Mouse (Mus musculus) left cerebral cortex, adult 8-10 months (tissue): ENCODE data around the gene Fam183b. TPM values are rescaled to one million over a fixed set of nuclear protein-coding genes. Genes with fewer than 3 reads are reported as not detected.
"Not testable (repeated sequence)": the region's sequence is repeated elsewhere in the genome, so short reads cannot be mapped to it uniquely, and the experiment has no call there.

Experiments used
- DNase-seq, 2 experiments: peaks; one replicate each; pipeline ENCODE4 v3.0.0; 2022; ENCODE audit warnings: low spot score in 2 of 2
- total RNA-seq, 4 experiments: library from RNA; stranded (reverse); gene quantifications; 2 replicates each; pipeline ENCODE4 v1.2.4; 2022

Fam183b gene
- total RNA-seq: 1 to 10 TPM; 1.1 to 3.5 (median 1.6) TPM

DNA sequence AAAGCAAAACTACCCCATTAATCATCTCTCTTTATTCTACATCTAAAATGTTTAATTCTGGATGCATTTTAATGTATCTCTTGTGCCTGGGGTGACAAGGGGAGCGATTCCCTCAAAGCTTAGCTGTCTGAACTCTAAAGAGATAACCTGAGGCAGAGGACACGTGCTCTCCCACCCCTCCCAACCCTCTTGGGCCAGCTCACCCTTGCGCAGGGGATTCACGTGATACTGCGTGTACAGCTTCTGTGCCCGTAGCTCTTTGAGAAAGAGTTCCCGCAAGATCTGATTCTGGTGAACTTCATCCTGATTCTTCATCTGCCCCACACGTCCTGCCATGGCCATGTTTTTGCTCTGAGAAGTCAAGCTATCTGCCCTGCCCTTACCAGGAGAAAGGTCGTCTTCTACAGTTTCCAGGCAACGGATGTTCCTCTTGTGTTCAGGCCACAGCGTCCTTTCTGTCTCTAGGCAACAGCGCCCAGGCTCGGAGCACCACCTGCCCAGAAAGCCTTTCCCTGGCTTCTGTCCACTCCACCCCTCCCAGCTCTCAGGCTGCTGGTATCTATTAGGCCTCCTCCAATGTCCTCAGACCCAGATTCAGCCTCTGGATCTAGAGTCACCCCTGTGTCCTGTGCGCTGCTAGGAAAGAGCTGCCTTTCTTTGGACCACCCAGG is at the start of gene Fam183b:
Gene Fam183b (minus strand): TSS at position 403 of the 671 bp plus-strand sequence.
- DNase-seq: peak in 1 of 2 experiments; percentile 15

DNA sequence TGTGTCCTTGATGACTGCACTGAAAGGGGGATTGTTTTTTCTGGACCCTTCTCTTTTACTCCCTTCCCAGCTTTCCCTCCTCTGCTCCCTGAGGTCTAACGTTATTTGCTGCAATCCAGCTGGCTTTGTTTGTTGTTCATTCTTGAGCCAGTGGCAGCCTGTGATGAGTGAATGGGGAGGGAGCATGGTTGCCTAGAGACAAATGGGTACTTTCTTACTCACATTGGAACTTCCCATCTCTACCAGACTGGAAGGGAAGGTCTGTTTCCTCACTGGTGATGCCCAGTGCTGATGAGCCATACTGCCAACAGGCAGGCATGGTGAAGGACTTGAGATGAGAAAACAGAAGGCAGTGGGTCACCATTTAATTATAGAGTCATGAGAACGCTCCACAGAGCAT is 48.0 kb upstream of the Fam183b start:
- DNase-seq: no peak

DNA sequence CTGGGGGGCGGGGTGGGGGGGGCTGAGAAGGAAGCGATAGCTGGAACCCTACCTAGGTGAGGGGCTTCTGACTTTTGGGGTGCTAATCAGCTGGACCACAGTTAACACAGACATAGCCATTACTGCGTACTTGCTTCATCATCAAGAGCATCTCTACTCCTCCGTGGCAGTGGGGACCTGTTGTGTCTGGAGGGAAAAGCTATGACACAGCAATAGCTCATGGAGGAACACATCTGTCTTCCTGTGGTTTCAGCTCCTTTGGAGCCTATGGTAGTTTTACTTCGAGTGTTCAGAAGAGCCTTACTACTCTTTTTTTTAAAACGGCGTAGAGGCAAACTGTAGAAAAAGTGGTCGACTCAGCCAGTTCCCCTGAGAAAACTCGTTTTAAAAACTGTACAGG is 45.9 kb upstream of the Fam183b start:
- no peak for DNase-seq

DNA sequence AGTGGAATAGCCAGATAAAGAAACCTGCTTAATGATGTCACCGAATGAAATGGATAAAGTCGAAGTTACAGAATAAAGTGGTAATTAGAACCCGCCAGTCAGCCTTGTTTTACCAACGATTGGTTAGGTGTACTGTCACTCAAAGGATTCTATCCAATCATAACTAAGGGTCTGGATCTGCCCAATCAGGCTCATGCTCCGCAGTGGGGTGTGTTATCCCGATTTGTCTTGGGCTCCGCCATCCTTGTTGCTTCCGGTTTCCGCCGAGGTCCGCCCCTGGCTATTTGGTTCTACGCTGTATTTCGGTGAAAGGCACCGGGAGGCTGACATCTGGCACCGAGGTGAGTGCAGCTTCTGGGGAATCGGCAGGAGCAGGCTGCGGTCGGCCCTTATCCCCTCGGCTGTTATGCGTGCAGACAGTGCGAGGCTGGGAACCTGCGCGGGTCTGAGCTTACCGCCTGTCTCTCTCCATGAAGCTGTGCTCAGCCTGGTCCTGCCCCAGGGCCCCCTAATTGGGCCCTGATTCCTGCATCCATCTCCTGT is 45.2 kb upstream of the Fam183b start, which contains the start of gene Gm12258:
Gene Gm12258 (plus strand): TSS at position 240 of the 543 bp plus-strand sequence.
- DNase-seq: peak; percentile 55 to 90

DNA sequence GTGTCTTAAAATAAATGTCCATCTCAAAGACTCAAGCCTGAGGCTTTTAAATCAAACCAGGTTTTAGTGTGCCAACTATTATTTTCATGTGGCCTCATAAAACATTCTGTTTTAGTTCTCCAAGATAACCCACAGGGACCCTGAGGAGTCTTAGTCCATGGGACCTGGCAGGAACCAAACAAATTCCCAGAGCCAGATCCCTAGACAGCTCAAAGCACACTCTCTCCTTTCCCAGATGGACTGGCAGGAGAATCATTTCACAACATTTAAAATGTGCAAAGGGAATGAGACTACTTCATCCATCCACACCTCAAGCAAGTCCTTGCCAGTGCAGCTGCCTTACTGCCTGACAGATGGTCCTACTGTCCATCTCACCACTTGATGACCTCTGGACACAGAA is 37.2 kb upstream of the Fam183b start, which contains the start of gene Olfr311:
Gene Olfr311 (plus strand): TSS at position 301 of the 400 bp plus-strand sequence.
- DNase-seq: not testable (repeated sequence)

DNA sequence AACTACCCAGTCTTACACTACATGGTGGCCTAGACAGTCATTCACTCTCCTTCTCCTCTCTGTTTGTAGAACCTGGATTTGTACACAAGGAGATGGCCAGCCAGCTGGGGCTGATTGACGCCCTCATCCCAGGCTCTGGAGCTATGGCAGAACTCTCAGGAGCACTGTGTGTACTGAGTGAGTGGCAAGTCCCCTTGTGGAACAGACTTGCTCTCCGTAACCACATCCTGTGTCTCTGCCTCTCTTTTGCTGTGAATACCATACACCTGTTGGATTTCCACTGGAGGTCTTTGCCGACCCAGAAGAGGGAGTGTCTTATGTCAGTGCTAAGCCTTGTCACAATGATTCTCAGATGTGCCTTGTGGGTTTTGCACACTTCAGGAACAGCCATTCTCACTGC is 30.8 kb upstream of the Fam183b start:
- DNase-seq: not testable (repeated sequence)

DNA sequence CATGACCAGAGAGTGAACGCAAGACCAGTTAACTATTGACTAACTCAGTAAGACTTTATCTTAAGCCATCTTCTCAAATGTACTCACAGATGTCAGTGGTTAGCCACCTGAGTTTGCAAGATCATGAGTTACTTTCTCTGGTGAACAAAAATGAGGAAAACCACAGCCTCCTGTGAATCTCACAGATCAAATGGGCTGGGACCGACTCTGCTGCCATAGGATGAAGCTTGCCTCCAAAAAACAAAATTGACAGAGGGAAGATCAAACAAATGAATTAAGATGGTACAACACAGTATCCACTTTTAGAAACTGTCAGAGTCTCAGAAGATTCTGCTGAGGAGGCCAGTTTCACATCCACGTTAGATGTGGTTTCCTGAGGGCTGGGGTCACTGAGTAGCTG is 28.0 kb upstream of the Fam183b start:
- DNase-seq: no peak

DNA sequence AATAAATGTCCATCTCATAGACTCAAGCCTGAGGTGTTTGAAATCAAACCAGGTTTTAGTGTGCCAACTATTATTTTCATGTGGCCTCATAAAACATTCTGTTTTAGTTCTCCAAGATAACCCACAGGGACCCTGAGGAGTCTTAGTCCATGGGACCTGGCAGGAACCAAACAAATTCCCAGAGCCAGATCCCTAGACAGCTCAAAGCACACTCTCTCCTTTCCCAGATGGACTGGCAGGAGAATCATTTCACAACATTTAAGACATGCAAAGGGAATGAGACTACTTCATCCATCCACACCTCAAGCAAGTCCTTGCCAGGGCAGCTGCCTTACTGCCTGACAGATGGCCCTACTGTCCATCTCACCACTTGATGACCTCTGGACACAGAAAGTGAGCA is 27.2 kb upstream of the Fam183b start, which contains the start of gene Olfr312:
Gene Olfr312 (plus strand): TSS at position 301 of the 400 bp plus-strand sequence.
- DNase-seq: not testable (repeated sequence)

DNA sequence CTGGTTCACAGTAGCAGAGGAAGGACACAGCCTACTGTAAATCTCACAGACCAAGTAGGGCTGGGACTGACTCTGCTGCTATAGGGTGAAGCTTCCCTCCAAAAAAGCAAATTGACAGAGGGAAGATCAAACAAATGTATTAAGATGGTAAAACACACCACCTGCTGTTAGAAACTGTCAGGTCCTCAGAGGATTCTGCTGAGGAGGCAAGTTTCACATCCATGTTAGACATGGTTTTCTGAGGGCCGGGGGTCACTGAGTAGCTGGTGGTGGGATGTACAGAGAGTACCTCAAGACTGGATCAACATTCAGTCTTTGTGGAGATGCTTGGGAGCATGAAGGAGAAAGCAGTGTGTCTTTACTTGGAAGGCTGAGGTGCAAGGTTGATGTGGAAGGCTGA is 13.9 kb upstream of the Fam183b start:
- no peak for DNase-seq

DNA sequence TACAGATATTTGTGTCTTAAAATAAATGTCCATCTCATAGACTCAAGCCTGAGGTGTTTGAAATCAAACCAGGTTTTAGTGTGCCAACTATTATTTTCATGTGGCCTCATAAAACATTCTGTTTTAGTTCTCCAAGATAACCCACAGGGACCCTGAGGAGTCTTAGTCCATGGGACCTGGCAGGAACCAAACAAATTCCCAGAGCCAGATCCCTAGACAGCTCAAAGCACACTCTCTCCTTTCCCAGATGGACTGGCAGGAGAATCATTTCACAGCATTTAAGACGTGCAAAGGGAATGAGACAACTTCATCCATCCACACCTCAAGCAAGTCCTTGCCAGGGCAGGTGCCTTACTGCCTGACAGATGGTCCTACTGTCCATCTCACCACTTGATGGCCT is 12.9 kb upstream of the Fam183b start, which contains the start of gene Olfr313:
Gene Olfr313 (plus strand): TSS at position 301 of the 400 bp plus-strand sequence.
- DNase-seq: not testable (repeated sequence)

DNA sequence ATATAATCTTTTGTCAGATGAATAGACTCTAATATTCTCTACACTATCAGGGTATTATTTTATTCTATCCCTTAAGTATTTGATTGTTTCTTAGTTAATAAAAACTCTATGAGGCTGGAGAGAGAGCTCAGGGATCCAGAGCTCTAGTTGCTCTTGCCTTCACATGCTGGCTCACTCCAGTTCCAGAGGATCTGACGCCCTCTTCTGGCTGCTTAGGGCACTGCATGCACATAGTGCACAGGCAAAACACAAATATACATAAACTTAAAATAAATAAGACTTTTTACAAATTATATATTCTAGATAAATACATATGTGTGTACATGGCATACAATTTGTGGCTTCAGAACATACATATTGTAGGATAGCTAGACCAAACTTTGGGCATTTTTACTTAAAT is 10.2 kb upstream of the Fam183b start:
- DNase-seq: no peak

DNA sequence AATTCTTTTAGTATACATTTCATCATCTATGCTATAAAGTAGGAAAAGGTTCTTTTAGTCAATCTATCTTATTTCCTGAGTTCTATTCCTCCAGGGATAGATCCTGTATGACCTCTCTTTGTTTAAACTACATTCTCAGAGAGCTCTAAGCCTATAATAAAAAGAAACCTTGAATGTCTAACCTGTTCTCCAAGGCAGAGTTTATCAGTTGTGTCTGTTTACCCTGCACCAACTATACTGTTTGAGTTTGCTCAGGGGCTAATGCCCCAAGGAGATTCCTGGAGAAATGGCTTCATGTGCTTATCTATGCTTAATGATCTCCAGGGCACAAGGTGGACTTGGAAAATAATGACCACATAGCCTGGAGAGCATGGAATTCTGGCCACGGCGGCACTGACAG is 2.6 kb upstream of the Fam183b start:
- no peak for DNase-seq

DNA sequence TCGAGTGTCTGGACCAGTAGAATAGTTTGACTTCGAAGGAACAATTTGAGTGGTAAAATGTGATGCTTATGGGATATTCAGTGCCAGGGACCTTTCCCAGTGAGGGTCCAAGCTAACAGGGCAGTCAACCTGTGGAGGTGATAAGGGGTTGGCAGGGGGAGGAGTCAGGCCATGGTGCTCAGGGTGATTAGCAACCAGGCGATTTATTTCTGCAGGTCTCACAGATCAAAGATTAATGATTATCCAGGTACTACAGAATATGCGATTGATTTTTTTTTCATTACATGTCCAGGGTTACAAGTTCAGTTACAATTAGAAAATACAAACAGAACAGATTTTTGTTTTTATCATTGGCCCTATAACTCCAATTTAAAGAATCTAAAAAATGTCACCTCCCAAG is 2.1 kb upstream of the Fam183b start:
- DNase-seq: no peak

DNA sequence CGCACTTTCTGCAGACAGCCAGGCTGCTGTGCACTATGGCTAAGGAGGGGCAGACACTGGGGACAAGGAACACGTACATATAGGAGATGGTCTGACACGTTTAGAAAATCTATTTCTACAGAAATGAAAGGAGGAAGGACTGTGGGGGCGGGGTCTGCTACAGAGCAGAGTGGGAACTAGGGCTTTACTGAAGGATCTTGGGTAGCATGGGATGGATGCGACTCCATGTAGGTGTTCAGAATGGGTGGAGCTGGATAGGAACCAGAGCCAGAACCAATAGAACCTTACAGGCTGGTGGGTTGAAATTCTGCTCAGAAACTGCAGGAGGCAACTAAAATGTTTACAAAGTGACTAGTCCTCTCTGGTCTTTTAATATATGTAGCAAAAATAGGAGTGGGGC is 2.0 kb downstream of the Fam183b start:
- DNase-seq: peak in 1 of 2 experiments; percentile 43

DNA sequence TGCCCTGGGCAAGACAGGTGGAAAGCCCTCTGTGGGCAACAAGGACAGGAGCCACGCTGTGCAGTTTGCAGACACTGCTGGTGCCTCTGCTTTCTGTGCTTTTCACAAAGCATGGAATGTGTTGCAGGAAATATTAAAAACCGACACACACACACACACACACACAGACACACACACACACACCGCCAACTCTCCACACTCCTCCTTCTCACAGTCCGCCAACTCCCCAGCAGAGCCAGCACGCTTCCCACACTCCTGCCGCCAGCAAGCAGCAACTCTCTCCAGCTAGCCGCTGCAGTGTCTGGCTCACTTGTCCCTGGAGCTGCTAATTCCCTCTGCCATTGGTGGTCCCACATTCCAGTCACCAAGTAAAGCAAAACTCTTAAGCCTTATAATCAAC is 4.9 kb downstream of the Fam183b start:
- peak; percentile 36 to 76 for DNase-seq

DNA sequence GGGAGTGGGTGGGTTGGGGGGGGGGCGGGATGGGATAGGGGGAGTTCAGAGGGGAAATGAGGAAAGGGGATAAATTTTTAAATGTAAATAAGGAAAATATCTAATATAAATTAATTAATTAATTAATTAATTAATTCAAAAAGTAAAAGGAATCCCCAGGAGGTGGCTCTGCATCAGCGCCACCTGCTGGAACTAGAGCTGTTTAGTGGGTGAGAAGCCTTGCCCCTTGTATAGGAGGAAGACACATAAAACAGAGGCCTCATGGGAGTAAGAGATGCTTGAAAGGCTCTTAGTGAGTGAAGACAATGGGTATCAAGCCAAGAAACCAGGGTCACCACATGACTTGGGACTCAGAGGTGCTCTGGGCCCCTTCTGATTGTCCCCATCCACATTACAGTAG is 5.9 kb downstream of the Fam183b start:
- no peak for DNase-seq

DNA sequence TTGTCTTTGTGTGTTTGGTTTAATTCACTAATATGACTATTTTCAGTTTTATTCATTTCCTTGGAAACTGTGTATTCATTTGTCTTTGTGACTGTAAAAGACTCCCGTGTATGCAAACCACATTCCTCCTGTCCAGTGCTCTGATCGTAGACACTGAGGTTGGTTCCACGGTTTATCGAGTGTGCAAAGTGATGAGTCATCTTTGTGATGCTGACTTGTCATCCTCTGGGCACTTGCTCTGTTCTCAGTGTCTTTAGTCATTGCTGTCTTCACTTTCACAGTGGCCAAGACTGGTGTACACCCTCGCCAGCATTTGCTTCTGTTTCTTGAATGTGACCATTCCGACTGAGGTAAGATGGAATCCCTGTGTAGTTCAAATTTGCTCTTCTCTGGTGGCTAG is 11.1 kb downstream of the Fam183b start:
- no peak for DNase-seq

DNA sequence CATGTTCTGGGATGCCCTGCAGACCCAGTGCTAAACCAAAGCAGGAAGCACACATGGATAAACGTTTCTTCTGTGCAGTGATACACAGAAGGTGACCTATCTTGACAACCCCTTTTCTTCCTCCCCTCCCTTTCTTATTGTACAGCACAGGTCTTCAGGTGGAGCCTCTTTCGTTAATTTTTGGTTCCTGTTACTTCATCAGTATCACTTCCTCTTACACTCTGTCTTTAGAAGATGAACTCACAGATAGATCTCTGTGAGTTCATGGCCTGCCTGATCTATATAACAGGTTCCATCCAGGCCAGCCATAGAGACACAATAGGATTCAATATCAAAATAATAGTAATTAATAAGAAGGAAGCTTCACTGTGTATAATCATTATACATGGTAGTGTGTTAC is 11.7 kb downstream of the Fam183b start:
- no peak for DNase-seq

DNA sequence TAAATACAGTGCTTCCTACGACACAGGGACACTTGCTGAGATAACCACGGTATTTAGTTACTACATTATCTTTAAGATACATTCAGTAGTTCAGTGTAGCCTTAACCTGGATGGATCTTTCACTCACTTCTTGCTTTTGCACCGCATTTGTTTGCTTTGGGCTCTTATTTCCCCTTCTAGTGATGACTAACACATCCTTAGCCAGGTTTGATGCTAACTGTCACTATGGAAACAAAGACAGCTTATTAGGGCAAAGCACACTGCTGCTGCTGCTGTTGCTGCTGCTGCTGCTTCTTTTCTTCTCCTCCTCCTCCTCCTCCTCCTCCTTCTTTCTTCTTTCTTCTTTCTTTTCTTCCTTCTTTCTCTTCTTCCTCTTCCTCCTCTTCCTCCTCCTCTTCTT is 12.2 kb downstream of the Fam183b start:
- no peak for DNase-seq

DNA sequence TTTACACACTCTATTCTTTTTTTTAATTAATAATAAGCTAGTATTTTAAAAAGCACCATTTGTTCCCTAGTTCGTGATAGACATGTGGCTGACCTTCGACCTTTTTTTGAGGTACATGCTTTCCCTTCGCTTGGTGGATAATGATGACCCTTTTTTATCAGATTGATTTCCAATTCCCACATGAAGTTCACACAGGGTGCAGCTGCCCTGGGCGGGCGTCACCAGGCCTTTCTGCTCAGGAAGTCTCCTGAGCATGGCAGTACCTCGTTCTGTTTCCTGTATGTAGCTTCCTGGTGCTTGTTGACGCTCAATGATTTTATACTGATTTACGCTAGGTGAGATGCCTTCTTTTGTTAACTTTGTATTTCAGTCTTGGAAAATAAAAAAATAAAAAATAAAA is 13.4 kb downstream of the Fam183b start:
- no peak for DNase-seq

DNA sequence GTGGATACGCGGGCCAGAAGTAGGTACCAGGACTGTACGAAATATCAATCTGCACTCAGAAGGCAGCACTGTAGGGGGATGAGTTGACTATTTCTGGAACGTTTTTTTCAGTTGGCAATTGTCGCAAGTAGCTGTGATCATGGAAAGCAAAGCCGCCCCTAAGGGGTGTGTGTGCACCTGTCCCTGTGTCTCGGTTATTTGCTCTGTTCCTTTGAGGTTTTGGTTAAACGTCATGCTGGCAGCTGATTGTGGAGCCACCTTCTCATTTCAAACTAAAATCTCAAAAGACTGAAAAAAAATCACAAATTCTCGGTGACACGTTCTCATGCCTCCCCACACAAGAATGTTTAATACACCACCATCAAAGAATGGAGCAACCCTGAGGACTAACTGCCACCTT is 14.1 kb downstream of the Fam183b start:
- no peak for DNase-seq

DNA sequence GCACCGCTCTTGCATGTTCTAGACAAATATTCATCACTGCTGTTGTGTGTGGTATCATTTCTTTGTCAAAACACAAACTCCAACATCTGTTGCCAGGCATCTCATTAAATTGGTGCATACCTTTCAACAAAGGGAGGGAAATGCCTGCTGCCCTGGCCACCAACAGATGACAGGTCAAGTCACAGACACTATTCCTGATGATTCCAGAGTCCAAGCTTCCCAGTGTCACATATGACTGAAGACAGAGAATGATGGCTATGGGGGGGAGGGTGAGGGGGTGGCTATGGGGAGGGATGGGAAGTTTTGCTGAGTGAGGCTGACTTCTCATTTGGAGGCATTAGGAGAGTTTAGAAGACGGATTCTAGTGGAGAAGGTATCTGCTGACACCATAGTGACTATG is 17.6 kb downstream of the Fam183b start:
- DNase-seq: no peak

DNA sequence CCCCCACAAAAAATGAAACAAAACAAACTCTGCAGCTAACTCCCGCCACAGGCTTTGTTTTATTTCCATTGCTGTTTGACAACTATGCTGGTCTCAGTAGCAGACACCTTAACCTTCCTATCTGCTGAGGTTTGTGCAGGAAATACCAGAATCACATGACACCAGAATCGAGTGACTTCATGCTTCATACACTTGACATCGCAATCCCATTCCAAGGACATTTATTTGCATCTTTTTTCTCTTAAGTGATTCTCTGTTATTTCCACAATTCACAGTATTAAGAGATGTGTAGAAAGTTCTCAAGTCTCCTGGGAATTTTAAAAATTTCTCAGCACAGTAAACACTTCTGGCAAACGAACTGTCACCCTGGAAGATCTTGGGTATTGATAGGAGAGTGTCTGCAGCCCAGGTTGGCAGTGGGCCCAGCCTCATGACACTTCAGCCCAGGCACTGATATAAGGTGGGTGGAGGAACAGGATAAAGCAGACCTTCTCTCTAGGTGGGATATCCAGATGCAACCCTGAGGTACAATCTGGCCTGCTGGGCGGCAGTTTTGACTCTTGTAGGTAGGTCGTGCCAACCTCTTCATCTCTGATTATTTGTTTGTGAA is 19.2 kb downstream of the Fam183b start, which contains the start of gene Olfr314:
Gene Olfr314 (plus strand): TSS at position 473 of the 610 bp plus-strand sequence.
- no peak for DNase-seq
